18 mouse cellular contexts compared by ENCODE assay signal in the genomic region with DNA sequence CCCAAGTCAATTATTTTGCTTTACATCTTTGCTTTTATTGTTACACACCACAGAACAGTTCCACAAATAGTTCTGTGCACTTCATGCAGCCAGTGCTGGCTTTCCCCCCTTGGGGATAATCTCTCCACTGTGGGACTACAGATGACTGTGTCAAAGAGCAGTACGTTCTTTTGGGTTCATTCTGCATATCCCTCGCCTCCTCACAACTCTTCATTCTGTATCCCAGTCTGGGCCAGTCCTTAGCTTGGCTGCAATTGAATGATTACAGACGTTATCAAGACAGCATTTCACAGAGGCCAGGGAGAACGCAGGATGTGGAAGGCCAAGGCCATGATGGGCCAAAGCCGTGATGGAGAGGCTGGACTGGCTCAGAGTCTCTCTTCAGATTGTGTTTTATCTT. TPM values are rescaled to one million over a fixed set of nuclear protein-coding genes. Genes with fewer than 3 reads are reported as not detected.
DNase-seq lines count a peak whose midpoint lies in the region; ATAC-seq lines count a peak whose summit lies in the region.
"Had no signal": no experiment of that assay in that cellular context is flagged by ENCODE, and none has a peak within 500 bp of the region (broad histone marks: within the 10 kb centered on the region; RNA-seq: fewer than 3 reads in every experiment).

No protein-coding gene starts in this region.

- 0 out of 2 replicates have a peak, but pooled peaks cover 5% of the 10 kb centered on the region for H3K4me1 ChIP-seq in heart, embryonic 12.5 days (replicated peaks)
- H3K4me1 ChIP-seq: hindbrain, embryonic 12.5 days had no signal

- H3K4me3 ChIP-seq in heart, embryonic 12.5 days: no peak overlapping the region
- H3K4me3 ChIP-seq: gastrocnemius, adult 2 months; hindbrain, embryonic 12.5 days had no signal

- DNase-seq in heart, adult 8-10 months (ENCODE audit: low spot score): peak; percentile 34
- peak; percentile 77 for DNase-seq in adipocyte (ENCODE audit: low spot score)
- peak; percentile 45 for DNase-seq in adrenal gland, adult 8-10 months
- peak; percentile 42 to 45 for DNase-seq in adrenal gland, postnatal 36 days
- no peak for DNase-seq in spleen, adult 18-20 months
- DNase-seq: cerebellum, adult 11-12 months; cerebellum, adult 9-10 months; cerebellum, postnatal 36 days; gastrocnemius, adult 2 months; gastrocnemius, postnatal 25 days; heart, postnatal 4 days; kidney, adult 9 months had no signal

- no peak for ATAC-seq in heart, embryonic 12.5 days (ENCODE audit: insufficient number of reproducible peaks, low FRiP score)
- ATAC-seq: forebrain, embryonic 14.5 days; hindbrain, embryonic 16.5 days; inflammation-experienced regulatory T-cells, adult 6 months; intestine, postnatal 0 days had no signal

- no peak overlapping the region for H3K27ac ChIP-seq in heart, embryonic 12.5 days (ENCODE audit: poor library complexity, severe bottlenecking)
- H3K27ac ChIP-seq: gastrocnemius, adult 2 months; hindbrain, embryonic 12.5 days had no signal

- no peak overlapping the region for H3K9ac ChIP-seq in heart, embryonic 12.5 days
- H3K9ac ChIP-seq: hindbrain, embryonic 12.5 days had no signal

- no peaks in the 10 kb centered on the region for H3K36me3 ChIP-seq in heart, embryonic 12.5 days
- H3K36me3 ChIP-seq: hindbrain, embryonic 12.5 days had no signal

- H3K4me2 ChIP-seq in heart, embryonic 12.5 days: no peak overlapping the region
- H3K4me2 ChIP-seq: hindbrain, embryonic 12.5 days had no signal

- H3K9me3 ChIP-seq in heart, embryonic 12.5 days (replicated peaks): no peaks in the 10 kb centered on the region
- H3K9me3 ChIP-seq: hindbrain, embryonic 12.5 days had no signal

- WGBS in heart, embryonic 12.5 days: 64% methylated on average over 5 of the region's 5 CpGs

- H3K27me3 ChIP-seq in heart, embryonic 12.5 days (replicated peaks): no peaks in the 10 kb centered on the region
- H3K27me3 ChIP-seq: hindbrain, embryonic 12.5 days had no signal

RNA-seq across cellular contexts. Expression of gene Adamts7, which starts 16.0 kb away (rescaled TPM):
- total RNA-seq in heart, adult 8-10 months (2022): 10 to 100 TPM; 11.2 to 18.0 (median 12.8) TPM
- 7.9 and 8.0 TPM in 2 replicates for polyA plus RNA-seq in heart, embryonic 12.5 days (2016; fragmentation: Nextera tagmentation; extraction: Ambion mirVana)
- 1 to 10 TPM; 4.9 to 6.2 (median 5.7) TPM for total RNA-seq in adrenal gland, adult 8-10 months (2022)
- 1 to 10 TPM; 4.6 to 6.9 TPM for total RNA-seq in adrenal gland, postnatal 36 days (2021)
- polyA plus RNA-seq: inflammation-experienced regulatory T-cells, adult 6 months had no signal

RNA-seq across cellular contexts. Expression of gene Morf4l1, which starts 32.3 kb away (rescaled TPM):
- 100 to 1,000 TPM; 219 to 244 (median 237) TPM for total RNA-seq in heart, adult 8-10 months (2022)
- polyA plus RNA-seq in heart, embryonic 12.5 days (2016; fragmentation: Nextera tagmentation; extraction: Ambion mirVana): 385 and 388 TPM in 2 replicates
- total RNA-seq in adrenal gland, adult 8-10 months (2022): 100 to 1,000 TPM; 379 to 403 (median 391) TPM
- 100 to 1,000 TPM; 341 to 364 TPM for total RNA-seq in adrenal gland, postnatal 36 days (2021)

Comparison
In these comparisons a context has a peak if more than half of its experiments do, and no peak if none do; other contexts are left out.
1. DNase-seq: peak in heart, adult 8-10 months (single experiment), adipocyte (single experiment), adrenal gland, adult 8-10 months (single experiment) and adrenal gland, postnatal 36 days (2 of 2); none in spleen, adult 18-20 months (0 of 2).